Mouse (Mus musculus): ENCODE results near the gene Cdc42se1.

Cdc42se1 gene

GRCm38 (mm10) chr3:95283589-95283941, 55.0 kb downstream of the Cdc42se1 start:
- no peak for DNase-seq (ENCODE audit: low spot score in 2 of 2)

DNA sequence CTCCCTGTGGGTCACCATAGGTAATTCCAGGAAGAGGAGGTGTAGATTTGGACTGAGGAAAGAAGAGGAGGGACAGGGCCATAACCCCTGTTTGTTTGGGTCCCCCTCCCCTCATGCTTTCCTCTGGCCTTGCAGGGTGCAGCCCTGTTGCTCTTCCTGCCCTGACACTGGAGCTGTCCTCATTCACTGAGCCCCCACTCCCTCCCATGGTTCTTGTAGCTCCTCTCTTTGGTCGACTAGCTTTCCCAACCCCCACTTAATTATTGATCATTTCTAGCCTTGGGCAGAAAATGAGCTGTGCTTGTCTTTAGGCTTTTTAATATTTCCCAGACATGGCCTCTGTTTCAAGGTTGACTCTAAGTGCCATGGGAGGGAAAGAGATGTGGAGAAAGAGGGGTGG, 55.5 kb downstream of the Cdc42se1 start:
- DNase-seq (ENCODE audit: low spot score in 2 of 2), result no peak

DNA sequence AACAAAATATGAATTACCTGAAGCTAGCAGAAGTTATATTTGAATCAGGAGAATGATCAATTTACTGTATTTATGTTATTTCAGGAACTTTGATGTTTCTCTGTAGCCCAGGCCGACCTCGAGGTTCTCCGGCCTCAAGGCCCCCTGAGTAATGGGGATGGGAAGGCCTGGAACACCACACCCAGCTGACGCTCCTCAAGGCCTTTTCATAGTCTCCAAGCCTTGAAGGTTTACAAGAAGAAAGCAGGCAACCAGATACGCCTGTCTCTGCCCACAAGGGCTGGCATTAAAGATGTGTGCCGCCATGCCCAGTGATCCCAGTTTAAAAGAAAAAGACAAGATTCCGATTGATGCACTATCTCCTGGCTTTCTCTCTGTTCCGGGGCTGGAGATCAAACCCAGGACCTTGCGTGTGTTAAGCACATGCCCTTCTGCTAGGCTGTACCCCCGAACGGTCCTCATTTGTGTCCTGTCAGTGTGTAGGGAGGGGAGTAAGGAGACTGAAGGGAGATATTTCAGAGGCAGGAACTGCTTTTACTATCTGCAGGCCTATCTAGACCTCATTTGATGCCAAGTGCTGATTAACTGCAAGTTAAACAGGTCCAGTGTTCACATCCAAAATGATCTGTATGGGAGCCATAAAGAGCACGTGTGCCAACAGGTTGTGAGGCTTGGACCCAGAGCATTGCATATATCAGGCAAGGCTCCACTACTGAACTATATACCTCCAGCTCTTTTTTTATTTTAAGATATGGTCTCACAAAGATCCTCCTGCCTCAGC, 56.2 kb downstream of the Cdc42se1 start:
- no peak for DNase-seq (ENCODE audit: low spot score in 2 of 2)

DNA sequence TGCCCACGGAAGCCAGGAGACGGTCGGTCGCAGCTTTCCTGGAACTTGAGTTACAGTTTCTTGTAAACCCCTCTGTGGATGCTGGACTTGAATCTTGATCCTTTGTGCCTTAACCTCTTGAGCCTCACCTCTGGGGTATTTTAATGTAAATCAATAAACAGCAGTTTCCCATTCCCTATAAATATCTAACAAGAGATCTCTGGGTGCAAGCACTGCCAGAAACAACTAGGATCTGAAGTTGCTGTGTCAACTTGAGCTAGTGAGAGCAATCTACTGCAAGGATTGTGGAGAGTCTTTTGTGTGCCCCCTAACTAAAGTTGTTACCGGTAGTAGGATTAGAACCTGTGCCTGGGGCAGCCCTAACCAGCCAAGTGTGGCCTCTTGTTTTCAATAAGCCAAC, 56.9 kb downstream of the Cdc42se1 start:
- DNase-seq (ENCODE audit: low spot score in 2 of 2), result no peak

All from right cerebral cortex, postnatal 36 days (tissue).